Mouse (Mus musculus) lung, postnatal 4 days (tissue): ENCODE measurements at regions not wholly inside any gene's neighbourhood (a gene's known extent, or its start where the extent isn't known, plus 50 kb on each side); places are given as distances from the start of the nearest gene placed in this dataset.

ENCODE experiments used
- DNase-seq, 2 experiments: peaks; one replicate each; pipeline ENCODE4 v3.0.0; 2021

- no peak for DNase-seq
Measured at GRCm38 (mm10) chr6:28986756-28987155, 73.3 kb upstream of the Lep start.

- DNase-seq, result no peak
Measured at GRCm38 (mm10) chr6:28987386-28987785, 72.6 kb upstream of the Lep start.

GRCm38 (mm10) chr6:28989433-28989832 is 70.6 kb upstream of the Lep start:
- DNase-seq, result no peak

GRCm38 (mm10) chr6:28990210-28990609 is 69.8 kb upstream of the Lep start:
- no peak for DNase-seq

- no peak for DNase-seq
Measured at GRCm38 (mm10) chr6:28994481-28994880, 65.5 kb upstream of the Lep start.

- no peak for DNase-seq
Measured at GRCm38 (mm10) chr6:28995701-28996100, 64.3 kb upstream of the Lep start.

GRCm38 (mm10) chr6:28999386-29000094 is 60.5 kb upstream of the Lep start:
- no peak for DNase-seq

GRCm38 (mm10) chr6:29002141-29002540 is 57.9 kb upstream of the Lep start:
- DNase-seq, result peak in 1 of 2 experiments; percentile 3

GRCm38 (mm10) chr6:29002811-29003210 is 57.2 kb upstream of the Lep start:
- DNase-seq, result peak in 1 of 2 experiments; percentile 15

- DNase-seq, result no peak
Measured at GRCm38 (mm10) chr6:29005803-29006202, 54.2 kb upstream of the Lep start.
